Mouse (Mus musculus) stomach, embryonic 14.5 days (tissue): ENCODE results near the gene Maz. TPM values are rescaled to one million over a fixed set of nuclear protein-coding genes. Genes with fewer than 3 reads are reported as not detected.

Experiments
- ATAC-seq: fragments of 200-750 bp; cut with Nextera tagmentation; 2 replicates; pipeline ENCODE4 v1.8.0; 2017; ENCODE audit warnings: low read depth, moderate TSS enrichment; ENCODE audit not compliant: insufficient number of reproducible peaks, insufficient read depth, low FRiP score
- H3K27ac ChIP-seq: fragments of 300-500 bp; sonication (generic); 2 replicates; pipeline ENCODE4 v1.5.1; 2014; ENCODE audit warnings: mild to moderate bottlenecking, low read length, moderate library complexity, mixed read lengths
- H3K27me3 ChIP-seq: fragments of 300-500 bp; sonication (generic); 2 replicates; pipeline ENCODE4 v1.6.1; 2014; ENCODE audit warnings: low read length, control low read depth, mixed read lengths; ENCODE audit not compliant: control insufficient read depth, insufficient read depth
- H3K36me3 ChIP-seq: fragments of 300-500 bp; sonication (generic); 2 replicates; pipeline ENCODE4 v1.6.1; 2014; ENCODE audit warnings: mild to moderate bottlenecking, control low read depth, low read length, moderate library complexity, mixed read lengths; ENCODE audit not compliant: control insufficient read depth, insufficient read depth
- H3K4me1 ChIP-seq: fragments of 300-500 bp; sonication (generic); 2 replicates; pipeline ENCODE4 v1.6.1; 2014; ENCODE audit warnings: low read length, control low read depth, mixed read lengths; ENCODE audit not compliant: control insufficient read depth, insufficient read depth
- H3K4me2 ChIP-seq: fragments of 300-500 bp; sonication (generic); replicated peaks from 2 replicates; pipeline ENCODE4 v1.6.1; 2014; ENCODE audit warnings: low read depth, low read length, control low read depth
- H3K4me3 ChIP-seq: fragments of 300-500 bp; sonication (generic); 2 replicates; pipeline ENCODE4 v1.5.1; 2014; ENCODE audit warnings: low read depth, low read length, control low read depth
- H3K9ac ChIP-seq: fragments of 300-500 bp; sonication (generic); replicated peaks from 2 replicates; pipeline ENCODE4 v1.6.1; 2014; ENCODE audit warnings: low read depth, mild to moderate bottlenecking, control low read depth, low read length, moderate library complexity, mixed read lengths
- H3K9me3 ChIP-seq: fragments of 300-500 bp; sonication (generic); 2 replicates; pipeline ENCODE4 v1.6.1; 2016; ENCODE audit warnings: low read depth, low read length, control low read depth; ENCODE audit not compliant: control insufficient read depth
- WGBS: fragments of 180-500 bp; shearing (Covaris S2); extraction: QIAGEN DNeasy Blood & Tissue Kit; methylation state at CpG from one replicate; pipeline ENCODE4 v1.1.7; 2014; 5-methylcytosine and 5-hydroxymethylcytosine counted together
- polyA plus RNA-seq: library from polyadenylated mRNA; unstranded; fragments of >200 nt; fragmentation: Nextera tagmentation; extraction: Ambion mirVana; gene quantifications from 2 replicates; pipeline ENCODE4 v1.2.1, GENCODE M21; 2014

Maz gene
- polyA plus RNA-seq, 1 experiment from 2014 or later, result 50.3 TPM

DNA sequence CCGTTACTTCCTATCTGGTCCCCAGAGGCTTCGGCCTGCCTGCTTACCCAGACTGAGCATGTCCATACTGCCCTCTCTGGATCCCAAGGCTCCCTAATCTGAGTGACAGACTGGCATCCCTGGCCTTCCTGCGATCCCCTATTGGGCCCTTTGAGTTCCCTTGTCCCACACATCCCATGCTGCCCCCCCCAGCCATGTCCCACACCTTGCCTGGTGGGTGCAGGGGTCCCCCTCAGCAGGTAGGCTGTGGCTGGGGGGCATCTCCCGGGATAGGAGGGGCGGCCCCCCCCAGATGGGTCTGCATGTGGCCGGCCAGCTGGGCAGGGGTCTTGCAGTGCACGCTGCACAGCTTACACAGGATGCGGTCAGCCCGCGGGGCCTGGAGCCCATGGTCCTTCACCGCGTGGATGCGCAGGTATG, 3.6 kb downstream of the Maz start:
- H3K27me3 ChIP-seq, result no peaks in the 10 kb centered on the region
- H3K4me3 ChIP-seq, result peak overlapping the region; percentile 95
- no peak overlapping the region; the same call in 1 of the 2 replicates for H3K27ac ChIP-seq

GRCm38 (mm10) chr7:127022528-127023271, 4.1 kb downstream of the Maz start:
- Histone ChIP-seq H3K27ac (peak overlapping the region; percentile 1; the same call in 1 of the 2 replicates), H3K4me2 (peak overlapping the region; percentile 99), H3K9ac (no peak overlapping the region; the same call in 1 of the 2 replicates), H3K4me3 (peak overlapping the region; percentile 95; the same call in 1 of the 2 replicates), H3K27me3 (no peaks in the 10 kb centered on the region), H3K36me3 (peaks cover 30% of the 10 kb centered on the region), H3K4me1 (peaks cover 60% of the 10 kb centered on the region), H3K9me3 (no peaks in the 10 kb centered on the region)
- 82% methylated on average over 7 of the region's 7 CpGs for WGBS
- ATAC-seq, result no peak

More for the DNA sequence above, 3.6 kb downstream of the Maz start:
- H3K36me3 ChIP-seq, result peaks cover 30% of the 10 kb centered on the region
- peaks cover 62% of the 10 kb centered on the region for H3K4me1 ChIP-seq
- ATAC-seq, result no peak
- 73% methylated on average over 13 of the region's 13 CpGs for WGBS
- H3K9ac ChIP-seq, result peak overlapping the region; percentile 40; the same call in 1 of the 2 replicates
- peak overlapping the region; percentile 99 for H3K4me2 ChIP-seq
- no peaks in the 10 kb centered on the region for H3K9me3 ChIP-seq

DNA sequence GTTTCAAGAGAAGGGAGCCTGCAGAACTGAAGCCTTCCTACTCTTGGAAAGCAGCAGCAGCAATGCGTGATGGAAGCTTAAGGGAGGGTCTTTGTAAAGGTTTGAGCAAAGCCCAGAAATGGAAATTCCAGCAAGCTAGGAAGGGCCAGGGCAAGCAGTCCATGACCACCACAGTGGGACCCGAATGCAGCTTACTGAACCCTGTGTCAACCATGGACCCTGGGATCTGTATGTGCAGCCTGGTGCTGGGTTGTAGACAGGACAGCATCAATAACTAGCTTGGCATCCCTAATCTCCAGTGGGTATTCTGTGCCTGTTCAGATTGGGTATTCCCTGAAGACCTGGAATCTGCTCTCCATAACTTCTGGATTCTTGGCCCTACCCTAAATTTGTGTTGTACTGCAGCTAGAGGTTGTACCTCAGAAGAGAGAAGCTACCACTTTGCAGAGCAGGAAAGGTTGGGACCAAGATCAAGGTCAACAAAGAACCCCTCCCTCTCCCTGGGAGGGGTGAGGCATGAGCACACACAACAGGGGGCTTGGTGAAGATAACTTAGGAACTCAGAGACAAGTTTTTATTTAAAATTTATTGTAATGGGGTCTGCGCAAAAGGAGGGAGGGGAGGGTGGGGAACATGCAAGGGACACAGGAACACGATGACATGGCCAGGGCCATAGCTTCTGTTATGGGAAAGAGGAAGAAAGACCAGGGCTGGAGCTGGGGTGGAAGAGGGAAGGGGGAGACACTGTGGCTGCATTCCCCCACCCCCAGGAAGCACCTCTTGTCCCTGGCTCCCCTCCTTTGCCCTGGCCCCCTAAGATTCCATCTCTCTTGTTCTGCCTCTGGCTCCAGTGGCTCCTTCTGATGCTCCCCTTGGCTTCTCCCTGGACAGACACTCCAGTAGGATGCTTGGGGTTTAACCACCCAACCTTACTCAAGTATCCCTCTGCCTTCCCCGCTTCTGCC, 5.0 kb downstream of the Maz start:
- no peak for ATAC-seq
- H3K4me3 ChIP-seq, result peak overlapping the region; percentile 51
- H3K27me3 ChIP-seq, result no peaks in the 10 kb centered on the region
- peak overlapping the region; percentile 86 for H3K27ac ChIP-seq
- peaks cover 30% of the 10 kb centered on the region for H3K36me3 ChIP-seq
- no peaks in the 10 kb centered on the region for H3K9me3 ChIP-seq
- peak overlapping the region; percentile 87 for H3K4me2 ChIP-seq
- peaks cover 60% of the 10 kb centered on the region for H3K4me1 ChIP-seq
- H3K9ac ChIP-seq, result 0 out of 2 replicates have a peak overlapping the region, but pooled peaks have one; percentile 45
- WGBS, result 32% methylated on average over 5 of the region's 5 CpGs

DNA sequence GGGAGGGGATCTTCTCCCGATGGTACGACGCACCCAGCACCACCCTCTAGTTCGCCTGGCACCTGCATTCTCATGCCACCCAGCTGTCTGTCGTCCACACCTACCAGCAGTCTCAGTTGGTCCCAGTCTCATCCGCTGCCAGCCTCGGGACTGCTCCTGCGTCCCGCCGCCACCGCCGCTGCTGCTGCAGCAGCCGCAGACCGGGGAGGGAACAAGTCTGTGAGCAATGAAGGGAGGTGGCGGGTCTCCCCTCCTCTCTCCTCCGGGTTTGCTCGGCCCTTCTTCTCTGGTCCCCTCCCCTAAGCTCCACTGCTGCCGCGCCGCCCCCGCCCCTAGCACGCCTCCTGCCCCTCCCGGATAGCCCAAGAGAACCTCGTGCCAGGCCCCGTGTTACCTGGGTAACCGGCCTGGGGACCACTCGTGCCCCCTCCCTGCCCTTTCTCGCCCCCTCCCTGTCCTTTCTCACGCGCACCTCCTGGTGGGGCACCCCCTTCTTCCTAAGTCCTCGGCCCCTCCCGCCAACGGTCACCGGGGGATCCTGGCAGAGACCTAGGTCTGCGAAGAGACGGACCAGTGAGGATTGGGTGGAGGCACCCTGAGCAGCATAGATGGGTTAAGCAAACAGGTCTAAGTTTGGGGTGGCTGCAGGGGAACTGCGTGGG, 5.8 kb downstream of the Maz start, which contains the start of the genes Gm42742 and Prrt2:
Gm42742 (minus strand) TSS at position 197 of the 662 bp plus-strand sequence.
Prrt2 (minus strand) TSS at position 311 of the 662 bp plus-strand sequence.
- WGBS, result under 1% methylated on average over 37 of the region's 37 CpGs
- H3K9me3 ChIP-seq, result no peaks in the 10 kb centered on the region
- H3K27ac ChIP-seq, result peak within 1 kb of the TSS; percentile 86
- H3K27me3 ChIP-seq, result no peaks in the 10 kb centered on the region
- peak; percentile 15; the same call in 1 of the 2 replicates for ATAC-seq
- peaks cover 30% of the 10 kb centered on the region for H3K36me3 ChIP-seq
- H3K4me2 ChIP-seq, result peak within 1 kb of the TSS; percentile 87
- peak within 1 kb of the TSS; percentile 51 for H3K4me3 ChIP-seq
- peak within 1 kb of the TSS; percentile 45 for H3K9ac ChIP-seq
- peaks cover 62% of the 10 kb centered on the region for H3K4me1 ChIP-seq

GRCm38 (mm10) chr7:127020491-127020890, 6.3 kb downstream of the Maz start:
- peaks cover 33% of the 10 kb centered on the region for H3K36me3 ChIP-seq
- 22% methylated on average over 5 of the region's 5 CpGs for WGBS
- H3K27ac ChIP-seq, result peak overlapping the region; percentile 86; the same call in 1 of the 2 replicates
- peaks cover 68% of the 10 kb centered on the region for H3K4me1 ChIP-seq
- ATAC-seq, result no peak
- H3K9me3 ChIP-seq, result no peaks in the 10 kb centered on the region
- H3K4me3 ChIP-seq, result peak overlapping the region; percentile 51
- H3K9ac ChIP-seq, result peak overlapping the region; percentile 45
- peak overlapping the region; percentile 87 for H3K4me2 ChIP-seq
- H3K27me3 ChIP-seq, result no peaks in the 10 kb centered on the region

GRCm38 (mm10) chr7:127020031-127020430, 6.8 kb downstream of the Maz start:
- Histone ChIP-seq H3K27ac (peak overlapping the region; percentile 86), H3K27me3 (no peaks in the 10 kb centered on the region), H3K9me3 (no peaks in the 10 kb centered on the region), H3K4me3 (peak overlapping the region; percentile 51), H3K4me2 (peak overlapping the region; percentile 87), H3K36me3 (peaks cover 37% of the 10 kb centered on the region), H3K9ac (no peak overlapping the region; the same call in 1 of the 2 replicates), H3K4me1 (peaks cover 72% of the 10 kb centered on the region)
- no peak for ATAC-seq
- WGBS, result 50% methylated on average over 3 of the region's 3 CpGs

DNA sequence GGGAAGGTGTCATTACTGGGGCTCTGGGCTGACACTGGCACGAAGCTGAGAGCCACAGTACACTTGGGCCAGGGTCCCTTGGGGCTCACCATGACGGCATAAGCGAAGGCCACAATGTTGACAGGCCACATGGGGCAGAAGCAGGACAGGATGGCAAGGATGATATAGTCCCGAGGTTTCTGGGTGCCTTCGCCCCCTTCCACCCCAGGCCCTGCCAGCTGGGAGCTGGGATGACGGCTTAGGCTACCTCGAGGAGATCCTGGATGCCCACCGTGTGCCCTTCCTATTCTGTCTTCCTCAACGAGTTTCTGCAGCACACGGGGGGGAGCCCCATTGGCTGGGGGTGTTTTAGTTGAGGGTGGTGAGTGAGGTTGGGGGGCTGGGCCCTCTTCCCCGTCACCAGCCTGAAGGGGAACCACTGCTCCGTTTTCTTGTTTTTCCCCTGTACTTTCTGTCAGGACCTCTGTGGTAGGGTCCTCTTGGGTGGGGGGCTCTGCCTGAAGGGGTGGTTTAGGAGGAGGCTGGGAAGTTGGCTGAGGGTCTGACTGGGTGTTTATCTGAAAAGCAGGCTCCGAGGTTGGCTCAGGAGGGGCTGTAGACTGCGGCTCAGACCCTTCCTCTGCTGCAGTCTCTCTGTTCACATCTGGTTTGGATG, 7.4 kb downstream of the Maz start:
- Histone ChIP-seq H3K9me3 (no peaks in the 10 kb centered on the region), H3K27me3 (no peaks in the 10 kb centered on the region), H3K9ac (no peak overlapping the region), H3K27ac (peak overlapping the region; percentile 86; the same call in 1 of the 2 replicates), H3K36me3 (peaks cover 36% of the 10 kb centered on the region), H3K4me2 (peak overlapping the region; percentile 87), H3K4me3 (peak overlapping the region; percentile 51), H3K4me1 (peaks cover 74% of the 10 kb centered on the region)
- WGBS, result 77% methylated on average over 14 of the region's 14 CpGs
- no peak for ATAC-seq
